Mouse (Mus musculus) heart, embryonic 15.5 days (tissue): ENCODE results near the gene Klhl25. TPM values are rescaled to one million over a fixed set of nuclear protein-coding genes. Genes with fewer than 3 reads are reported as not detected.

Source experiments
- ATAC-seq: fragments of 200-750 bp; cut with Nextera tagmentation; replicated peaks from 2 replicates; pipeline ENCODE4 v1.8.0; 2017; ENCODE audit warnings: low read depth, moderate TSS enrichment; ENCODE audit not compliant: insufficient number of reproducible peaks, insufficient read depth, low FRiP score
- H3K27ac ChIP-seq: fragments of 300-500 bp; sonication (generic); 2 replicates; pipeline ENCODE4 v1.5.1; 2015; ENCODE audit warnings: mild to moderate bottlenecking, inconsistent platforms
- H3K27me3 ChIP-seq: fragments of 300-500 bp; sonication (generic); 2 replicates; pipeline ENCODE4 v1.6.1; 2015; ENCODE audit warnings: inconsistent platforms
- H3K36me3 ChIP-seq: fragments of 300-500 bp; sonication (generic); 2 replicates; pipeline ENCODE4 v1.6.1; 2015; ENCODE audit warnings: mild to moderate bottlenecking, inconsistent platforms
- H3K4me1 ChIP-seq: fragments of 300-500 bp; sonication (generic); replicated peaks from 2 replicates; pipeline ENCODE4 v1.6.1; 2015; ENCODE audit warnings: inconsistent platforms
- H3K4me2 ChIP-seq: fragments of 300-500 bp; sonication (generic); 2 replicates; pipeline ENCODE4 v1.6.1; 2015; ENCODE audit warnings: inconsistent platforms, mild to moderate bottlenecking, moderate library complexity
- H3K4me3 ChIP-seq: fragments of 300-500 bp; sonication (generic); 2 replicates; pipeline ENCODE4 v1.5.1; 2015; ENCODE audit warnings: mild to moderate bottlenecking, inconsistent platforms
- H3K9ac ChIP-seq: fragments of 300-500 bp; sonication (generic); 2 replicates; pipeline ENCODE4 v1.6.1; 2015; ENCODE audit warnings: mild to moderate bottlenecking, inconsistent platforms
- H3K9me3 ChIP-seq: fragments of 300-500 bp; sonication (generic); replicated peaks from 2 replicates; pipeline ENCODE4 v1.6.1; 2016; ENCODE audit warnings: inconsistent platforms
- WGBS: fragments of 180-500 bp; shearing (Covaris S2); methylation state at CpG from one replicate; pipeline ENCODE4 v1.1.7; 2015; ENCODE audit warnings: mixed read lengths; 5-methylcytosine and 5-hydroxymethylcytosine counted together
- polyA plus RNA-seq: library from polyadenylated mRNA; unstranded; fragments of >200 nt; fragmentation: Nextera tagmentation; extraction: Ambion mirVana; gene quantifications from 2 replicates; pipeline ENCODE4 v1.2.1, GENCODE M21; 2015

Klhl25 gene
- 7.7 and 11.5 TPM in 2 replicates for polyA plus RNA-seq

GRCm38 (mm10) chr7:75848115-75848775, at the start of gene Klhl25:
Klhl25 (plus strand) TSS chr7:75848310.
- no peaks in the 10 kb centered on the region for H3K9me3 ChIP-seq
- H3K36me3 ChIP-seq: no peaks in the 10 kb centered on the region
- peak within 1 kb of the TSS; percentile 78 for H3K27ac ChIP-seq
- WGBS: under 1% methylated on average over 60 of the region's 60 CpGs
- ATAC-seq: peak; percentile 97
- peak within 1 kb of the TSS; percentile 86 for H3K4me2 ChIP-seq
- H3K4me3 ChIP-seq: peak within 1 kb of the TSS; percentile 79
- no peaks in the 10 kb centered on the region for H3K27me3 ChIP-seq
- peak within 1 kb of the TSS; percentile 85 for H3K9ac ChIP-seq
- peaks cover 27% of the 10 kb centered on the region for H3K4me1 ChIP-seq

- no peak for ATAC-seq
- 76% methylated on average over 4 of the region's 4 CpGs for WGBS
- no peaks in the 10 kb centered on the region for H3K27me3 ChIP-seq
- no peak overlapping the region for H3K4me3 ChIP-seq
- H3K27ac ChIP-seq: no peak overlapping the region
- no peaks in the 10 kb centered on the region for H3K36me3 ChIP-seq
- H3K9me3 ChIP-seq: no peaks in the 10 kb centered on the region
- no peak overlapping the region for H3K4me2 ChIP-seq
- no peak overlapping the region for H3K9ac ChIP-seq
- H3K4me1 ChIP-seq: peaks cover 10% of the 10 kb centered on the region
These were observed 47.6 kb upstream of the Klhl25 start for GRCm38 (mm10) chr7:75800530-75800929.

DNA sequence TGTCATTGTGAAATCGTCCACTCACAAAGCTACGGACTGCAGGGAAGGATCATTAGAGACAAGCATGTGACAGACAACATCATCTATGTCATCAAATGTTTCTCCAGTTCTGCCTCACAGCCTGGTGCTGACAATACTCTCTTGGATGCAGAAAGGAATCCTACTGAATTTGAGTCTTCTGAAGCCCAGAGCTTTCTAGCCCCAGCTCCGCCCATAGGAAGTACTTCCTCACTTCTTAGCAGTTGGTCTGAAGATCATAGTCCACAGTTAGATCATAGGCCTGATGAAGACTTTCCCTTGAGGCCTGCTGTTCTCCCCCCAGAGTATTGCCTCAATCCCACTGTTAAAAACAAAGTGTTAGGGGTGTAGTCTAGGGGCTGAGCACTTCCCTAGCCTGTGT, 47.1 kb upstream of the Klhl25 start:
- Histone ChIP-seq H3K27ac (no peak overlapping the region), H3K36me3 (no peaks in the 10 kb centered on the region), H3K4me2 (no peak overlapping the region), H3K9ac (no peak overlapping the region), H3K4me1 (peaks cover 10% of the 10 kb centered on the region), H3K27me3 (no peaks in the 10 kb centered on the region), H3K4me3 (no peak overlapping the region), H3K9me3 (no peaks in the 10 kb centered on the region)
- ATAC-seq: no peak
- 95% methylated on average over 3 of the region's 3 CpGs for WGBS

DNA sequence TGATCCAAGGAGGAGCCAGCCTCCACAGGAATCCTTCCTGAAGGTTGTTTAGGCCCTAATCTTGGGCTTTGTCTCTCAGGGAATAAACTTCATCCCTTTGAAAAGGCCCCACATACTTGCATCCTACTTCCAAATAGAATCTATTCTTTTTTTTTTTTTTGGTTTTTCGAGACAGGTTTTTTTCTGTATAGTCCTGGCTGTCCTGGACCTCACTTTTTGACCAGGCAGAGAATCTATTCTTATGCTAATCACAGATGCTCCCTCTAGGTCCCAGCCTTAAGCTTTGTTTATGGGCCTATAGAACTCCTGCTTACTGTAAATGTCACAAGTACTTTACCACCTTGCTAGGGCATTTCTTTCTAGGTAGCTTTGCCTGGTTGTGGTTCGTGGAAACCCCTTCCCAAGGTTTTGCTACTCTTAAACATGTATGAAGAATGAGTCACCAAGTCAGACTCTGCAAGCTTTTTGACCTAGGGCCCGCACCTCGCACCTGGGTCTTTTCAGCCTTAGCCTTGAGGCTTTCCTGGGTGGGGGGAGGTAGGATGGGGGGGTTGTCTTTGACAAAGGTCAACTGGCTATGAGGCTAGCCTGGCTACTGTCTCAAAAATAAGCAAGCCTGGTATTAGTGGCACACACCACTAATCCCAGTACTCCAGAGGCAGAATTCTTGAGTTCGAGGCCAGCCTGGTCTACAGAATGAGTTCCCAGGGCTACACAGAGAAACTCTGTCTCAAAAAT, 46.3 kb upstream of the Klhl25 start:
- Histone ChIP-seq H3K4me3 (no peak overlapping the region), H3K27me3 (no peaks in the 10 kb centered on the region), H3K9me3 (no peaks in the 10 kb centered on the region), H3K9ac (no peak overlapping the region), H3K4me1 (peaks cover 10% of the 10 kb centered on the region), H3K36me3 (no peaks in the 10 kb centered on the region), H3K4me2 (no peak overlapping the region), H3K27ac (no peak overlapping the region)
- no peak for ATAC-seq
- 91% methylated on average over 5 of the region's 5 CpGs for WGBS

DNA sequence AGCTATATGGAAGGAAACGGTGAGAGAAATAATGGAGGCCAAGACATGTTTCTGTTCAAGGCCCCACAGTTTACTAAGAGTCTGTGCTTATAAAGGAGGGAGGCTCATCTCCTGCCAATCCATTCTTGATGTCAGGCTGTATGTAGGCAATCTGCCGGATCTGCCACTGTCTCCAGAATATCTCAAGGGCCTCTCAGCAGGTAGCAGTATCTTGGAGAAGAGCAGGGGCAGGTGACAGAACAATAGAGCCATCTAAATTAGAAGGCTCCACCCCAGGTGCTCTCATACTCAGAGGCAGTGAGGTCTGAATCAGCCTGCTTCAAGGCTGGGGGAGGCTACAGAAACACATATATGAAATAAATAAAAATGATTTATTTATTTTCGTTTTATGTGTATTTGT, 45.2 kb upstream of the Klhl25 start:
- H3K9ac ChIP-seq: no peak overlapping the region
- no peak overlapping the region for H3K4me3 ChIP-seq
- no peaks in the 10 kb centered on the region for H3K27me3 ChIP-seq
- H3K27ac ChIP-seq: no peak overlapping the region
- H3K36me3 ChIP-seq: no peaks in the 10 kb centered on the region
- 70% methylated on average over 3 of the region's 3 CpGs for WGBS
- peaks cover 19% of the 10 kb centered on the region for H3K4me1 ChIP-seq
- no peak overlapping the region for H3K4me2 ChIP-seq
- no peak for ATAC-seq
- H3K9me3 ChIP-seq: no peaks in the 10 kb centered on the region

DNA sequence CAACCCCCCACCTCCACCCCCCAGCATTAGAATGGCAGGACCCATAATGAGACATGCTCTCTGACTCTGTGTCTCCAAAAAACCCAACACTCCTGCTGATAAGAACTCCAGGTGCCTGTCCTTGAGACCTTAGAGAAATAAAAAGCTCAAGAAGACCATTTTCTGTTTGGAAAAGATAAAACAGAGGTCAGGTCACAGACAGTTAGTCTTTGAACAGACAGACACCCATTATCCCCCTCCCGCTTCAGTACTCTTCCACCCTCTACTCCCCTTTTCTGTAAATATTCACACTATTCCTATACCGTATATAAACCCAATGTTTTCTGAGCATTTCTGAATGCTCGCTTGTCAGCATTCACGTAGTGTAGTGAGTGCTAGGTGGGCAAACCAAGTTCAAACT, 41.9 kb upstream of the Klhl25 start:
- H3K36me3 ChIP-seq: no peaks in the 10 kb centered on the region
- H3K27ac ChIP-seq: peak overlapping the region; percentile 49; the same call in 1 of the 2 replicates
- no peak overlapping the region for H3K9ac ChIP-seq
- H3K4me1 ChIP-seq: peaks cover 19% of the 10 kb centered on the region
- H3K9me3 ChIP-seq: no peaks in the 10 kb centered on the region
- no peak for ATAC-seq
- no peaks in the 10 kb centered on the region for H3K27me3 ChIP-seq
- H3K4me2 ChIP-seq: no peak overlapping the region
- no peak overlapping the region for H3K4me3 ChIP-seq
- 65% methylated on average over 4 of the region's 4 CpGs for WGBS

GRCm38 (mm10) chr7:75806711-75807110, 41.4 kb upstream of the Klhl25 start:
- no peak overlapping the region for H3K4me3 ChIP-seq
- no peaks in the 10 kb centered on the region for H3K27me3 ChIP-seq
- peak overlapping the region; percentile 49; the same call in 1 of the 2 replicates for H3K27ac ChIP-seq
- H3K9ac ChIP-seq: no peak overlapping the region
- H3K36me3 ChIP-seq: no peaks in the 10 kb centered on the region
- ATAC-seq: 0 out of 2 replicates have a peak, but pooled peaks have one; percentile 35
- H3K4me1 ChIP-seq: peaks cover 19% of the 10 kb centered on the region
- no peak overlapping the region for H3K4me2 ChIP-seq
- 23% methylated on average over 4 of the region's 4 CpGs for WGBS
- H3K9me3 ChIP-seq: no peaks in the 10 kb centered on the region

GRCm38 (mm10) chr7:75807460-75808304, 40.4 kb upstream of the Klhl25 start:
- no peaks in the 10 kb centered on the region for H3K27me3 ChIP-seq
- no peak overlapping the region for H3K27ac ChIP-seq
- ATAC-seq: 0 out of 2 replicates have a peak, but pooled peaks have one; percentile 4
- H3K4me1 ChIP-seq: peaks cover 19% of the 10 kb centered on the region
- H3K4me3 ChIP-seq: no peak overlapping the region
- H3K4me2 ChIP-seq: no peak overlapping the region
- H3K9ac ChIP-seq: no peak overlapping the region
- no peaks in the 10 kb centered on the region for H3K36me3 ChIP-seq
- H3K9me3 ChIP-seq: no peaks in the 10 kb centered on the region
- 59% methylated on average over 17 of the region's 17 CpGs for WGBS

DNA sequence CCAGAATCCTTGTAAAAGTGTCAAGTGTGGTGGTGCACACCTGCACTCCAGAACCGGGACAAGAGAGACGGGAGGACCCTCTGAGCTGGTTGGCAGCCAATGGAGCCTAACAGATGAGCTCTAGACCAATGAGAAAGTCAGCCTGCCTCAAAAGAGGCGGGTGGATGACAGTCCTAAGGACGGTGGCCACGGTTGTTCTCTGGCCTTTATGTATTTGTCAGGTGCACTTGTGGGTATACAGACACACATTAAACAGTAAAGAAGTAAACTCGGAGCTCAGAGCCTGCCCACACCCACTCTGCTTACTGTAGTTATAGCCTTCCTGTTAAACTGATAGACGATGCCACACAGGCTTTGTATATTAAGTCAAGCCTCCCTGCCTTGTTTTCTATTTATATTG, 27.4 kb upstream of the Klhl25 start:
- Histone ChIP-seq H3K4me1 (peaks cover 5% of the 10 kb centered on the region; the same call in 1 of the 2 replicates), H3K27me3 (no peaks in the 10 kb centered on the region), H3K4me3 (no peak overlapping the region), H3K9ac (no peak overlapping the region), H3K36me3 (no peaks in the 10 kb centered on the region), H3K9me3 (no peaks in the 10 kb centered on the region), H3K27ac (no peak overlapping the region), H3K4me2 (no peak overlapping the region)
- ATAC-seq: no peak
- 83% methylated on average over 7 of the region's 7 CpGs for WGBS

GRCm38 (mm10) chr7:75822087-75822668, 25.9 kb upstream of the Klhl25 start:
- ATAC-seq: no peak
- H3K9ac ChIP-seq: no peak overlapping the region
- no peaks in the 10 kb centered on the region for H3K9me3 ChIP-seq
- no peaks in the 10 kb centered on the region for H3K27me3 ChIP-seq
- H3K36me3 ChIP-seq: no peaks in the 10 kb centered on the region
- no peak overlapping the region for H3K4me2 ChIP-seq
- no peak overlapping the region for H3K4me3 ChIP-seq
- no peak overlapping the region for H3K27ac ChIP-seq
- peaks cover 10% of the 10 kb centered on the region for H3K4me1 ChIP-seq
- WGBS: 70% methylated on average over 8 of the region's 8 CpGs

GRCm38 (mm10) chr7:75823071-75823470, 25.0 kb upstream of the Klhl25 start:
- H3K4me2 ChIP-seq: no peak overlapping the region
- H3K27me3 ChIP-seq: no peaks in the 10 kb centered on the region
- no peak overlapping the region for H3K4me3 ChIP-seq
- H3K27ac ChIP-seq: no peak overlapping the region
- 88% methylated on average over 2 of the region's 2 CpGs for WGBS
- no peaks in the 10 kb centered on the region for H3K36me3 ChIP-seq
- ATAC-seq: no peak
- H3K4me1 ChIP-seq: peaks cover 19% of the 10 kb centered on the region
- H3K9me3 ChIP-seq: no peaks in the 10 kb centered on the region
- no peak overlapping the region for H3K9ac ChIP-seq
